Mouse (Mus musculus) T-helper 2 cell (primary cell): Measurements from ENCODE around the gene Unc5c.

Experiments
- in situ Hi-C: fragments of 300-600 bp; cut with MboI, MseI; formaldehyde crosslinking; loops from one replicate; pipeline ENCODE4 v1.15.1; 2025; ENCODE audit warnings: high pct_unique_total_duplicates

Gene Unc5c

GRCm38 (mm10) chr3:141597974-141598373, 133.0 kb downstream of the Unc5c start:
- in situ Hi-C loops, result no loop called here

- in situ Hi-C loops, result no loop called here
Measured at GRCm38 (mm10) chr3:141598936-141599335, 133.9 kb downstream of the Unc5c start.

- in situ Hi-C loops, result no loop called here
Measured at GRCm38 (mm10) chr3:141601072-141601549, 136.1 kb downstream of the Unc5c start.

GRCm38 (mm10) chr3:141616718-141617117, 151.7 kb downstream of the Unc5c start:
- in situ Hi-C loops, result no loop called here

- in situ Hi-C loops, result no loop called here
Measured at GRCm38 (mm10) chr3:141618675-141619074, 153.7 kb downstream of the Unc5c start.

- in situ Hi-C loops, result no loop called here
Measured at GRCm38 (mm10) chr3:141621496-141621895, 156.5 kb downstream of the Unc5c start.

- in situ Hi-C loops, result no loop called here
Measured at GRCm38 (mm10) chr3:141626935-141627638, 162.1 kb downstream of the Unc5c start.

- in situ Hi-C loops, result no loop called here
Measured at GRCm38 (mm10) chr3:141627639-141627977, 162.6 kb downstream of the Unc5c start.

GRCm38 (mm10) chr3:141629431-141629830, 164.4 kb downstream of the Unc5c start:
- in situ Hi-C loops, result no loop called here

- in situ Hi-C loops, result no loop called here
Measured at GRCm38 (mm10) chr3:141637900-141638299, 172.9 kb downstream of the Unc5c start.

- in situ Hi-C loops, result no loop called here
Measured at GRCm38 (mm10) chr3:141644264-141644663, 179.2 kb downstream of the Unc5c start.

GRCm38 (mm10) chr3:141646588-141646987, 181.6 kb downstream of the Unc5c start:
- in situ Hi-C loops, result no loop called here

- in situ Hi-C loops, result no loop called here
Measured at GRCm38 (mm10) chr3:141650658-141651057, 185.6 kb downstream of the Unc5c start.

- in situ Hi-C loops, result no loop called here
Measured at GRCm38 (mm10) chr3:141653915-141654314, 188.9 kb downstream of the Unc5c start.

GRCm38 (mm10) chr3:141659041-141659789, 194.2 kb downstream of the Unc5c start:
- in situ Hi-C loops, result no loop called here

GRCm38 (mm10) chr3:141660065-141661062, 195.3 kb downstream of the Unc5c start:
- in situ Hi-C loops, result no loop called here

GRCm38 (mm10) chr3:141689113-141689512, 224.1 kb downstream of the Unc5c start:
- in situ Hi-C loops, result no loop called here

- in situ Hi-C loops, result no loop called here
Measured at GRCm38 (mm10) chr3:141690676-141691075, 225.7 kb downstream of the Unc5c start.

GRCm38 (mm10) chr3:141691418-141691817, 226.4 kb downstream of the Unc5c start:
- in situ Hi-C loops, result no loop called here

GRCm38 (mm10) chr3:141691846-141692245, 226.8 kb downstream of the Unc5c start:
- in situ Hi-C loops, result no loop called here

- in situ Hi-C loops, result no loop called here
Measured at GRCm38 (mm10) chr3:141699177-141699576, 234.2 kb downstream of the Unc5c start.

- in situ Hi-C loops, result no loop called here
Measured at GRCm38 (mm10) chr3:141701381-141701909, 236.4 kb downstream of the Unc5c start.
